30 mouse cellular contexts compared by ENCODE assay signal in genomic region chr13:78451333-78452070, GRCm38 (mm10).
A peak's percentile ranks its signal among the peaks of the same experiment; 100 is the strongest.
DNase-seq lines count a peak whose midpoint lies in the region; ATAC-seq and TF ChIP-seq lines count a peak whose summit lies in the region.
"Had no signal": no experiment of that assay in that cellular context is flagged by ENCODE, and none has a peak within 500 bp of the region (broad histone marks: within the 10 kb centered on the region; RNA-seq: fewer than 3 reads in every experiment).

No protein-coding gene starts in this region.

- no peak overlapping the region for H3K9ac ChIP-seq in forebrain, postnatal 0 days
- no peak overlapping the region for H3K9ac ChIP-seq in midbrain, embryonic 12.5 days (replicated peaks)
- H3K9ac ChIP-seq in midbrain, embryonic 15.5 days, result no peak overlapping the region
- no peak overlapping the region for H3K9ac ChIP-seq in forebrain, embryonic 12.5 days
- H3K9ac ChIP-seq: embryonic facial prominence, embryonic 12.5 days; heart, embryonic 15.5 days; limb, embryonic 12.5 days; liver, embryonic 15.5 days; lung, embryonic 14.5 days had no signal

- WGBS in forebrain, embryonic 10.5 days, result 34% methylated on average over 2 of the region's 2 CpGs
- WGBS in forebrain, postnatal 0 days, result 29% methylated on average over 2 of the region's 2 CpGs
- 33% methylated on average over 2 of the region's 2 CpGs for WGBS in midbrain, embryonic 12.5 days
- WGBS in midbrain, embryonic 15.5 days, result 37% methylated on average over 2 of the region's 2 CpGs
- WGBS in forebrain, embryonic 12.5 days, result 20% methylated on average over 2 of the region's 2 CpGs

- no peaks in the 10 kb centered on the region for H3K36me3 ChIP-seq in forebrain, embryonic 10.5 days (replicated peaks)
- no peaks in the 10 kb centered on the region for H3K36me3 ChIP-seq in forebrain, postnatal 0 days (ENCODE audit: insufficient read depth)
- no peaks in the 10 kb centered on the region for H3K36me3 ChIP-seq in midbrain, embryonic 12.5 days
- H3K36me3 ChIP-seq in midbrain, embryonic 15.5 days (replicated peaks), result no peaks in the 10 kb centered on the region
- no peaks in the 10 kb centered on the region for H3K36me3 ChIP-seq in forebrain, embryonic 12.5 days (replicated peaks)
- H3K36me3 ChIP-seq: embryonic facial prominence, embryonic 12.5 days; G1E; heart, embryonic 10.5 days; heart, embryonic 15.5 days; limb, embryonic 12.5 days; liver, embryonic 15.5 days had no signal

- TF ChIP-seq CTCF in forebrain, postnatal 0 days (IDR thresholded peaks at IDR 0.05; ENCODE audit: low read depth), result no peak

- H3K9me3 ChIP-seq in forebrain, embryonic 10.5 days, result no peaks in the 10 kb centered on the region
- H3K9me3 ChIP-seq in forebrain, postnatal 0 days (ENCODE audit: low read length), result no peaks in the 10 kb centered on the region
- no peaks in the 10 kb centered on the region for H3K9me3 ChIP-seq in midbrain, embryonic 12.5 days
- H3K9me3 ChIP-seq in midbrain, embryonic 15.5 days, result no peaks in the 10 kb centered on the region
- H3K9me3 ChIP-seq in forebrain, embryonic 12.5 days, result no peaks in the 10 kb centered on the region
- H3K9me3 ChIP-seq: embryonic facial prominence, embryonic 12.5 days; G1E; heart, embryonic 10.5 days; heart, embryonic 15.5 days; limb, embryonic 12.5 days; liver, embryonic 15.5 days had no signal

- peaks cover 23% of the 10 kb centered on the region for H3K27me3 ChIP-seq in forebrain, embryonic 10.5 days (ENCODE audit: poor library complexity, severe bottlenecking)
- no peaks in the 10 kb centered on the region for H3K27me3 ChIP-seq in forebrain, postnatal 0 days (ENCODE audit: insufficient read depth, low read length)
- no peaks in the 10 kb centered on the region for H3K27me3 ChIP-seq in midbrain, embryonic 12.5 days
- no peaks in the 10 kb centered on the region for H3K27me3 ChIP-seq in midbrain, embryonic 15.5 days (replicated peaks)
- H3K27me3 ChIP-seq in forebrain, embryonic 12.5 days, result 0 out of 2 replicates have a peak, but pooled peaks cover 3% of the 10 kb centered on the region
- H3K27me3 ChIP-seq: embryonic facial prominence, embryonic 12.5 days; heart, embryonic 15.5 days; limb, embryonic 12.5 days; liver, embryonic 15.5 days had no signal

- no peak overlapping the region for H3K4me2 ChIP-seq in forebrain, postnatal 0 days (ENCODE audit: low read depth)
- no peak overlapping the region for H3K4me2 ChIP-seq in midbrain, embryonic 12.5 days (replicated peaks)
- no peak overlapping the region for H3K4me2 ChIP-seq in midbrain, embryonic 15.5 days
- no peak overlapping the region for H3K4me2 ChIP-seq in forebrain, embryonic 12.5 days
- H3K4me2 ChIP-seq: embryonic facial prominence, embryonic 12.5 days; heart, embryonic 15.5 days; limb, embryonic 12.5 days; liver, embryonic 15.5 days; lung, embryonic 14.5 days had no signal

- no peak for ATAC-seq in forebrain, postnatal 0 days
- peak; percentile 32 for ATAC-seq in midbrain, embryonic 12.5 days (ENCODE audit: low FRiP score, low read depth)
- ATAC-seq in midbrain, embryonic 15.5 days (replicated peaks), result no peak
- ATAC-seq in forebrain, embryonic 12.5 days (ENCODE audit: low FRiP score), result peak; percentile 70; the same call in 1 of the 2 replicates
- ATAC-seq: intestine, embryonic 16.5 days; Patski had no signal

- peak overlapping the region; percentile 26; the same call in 1 of the 2 replicates for H3K27ac ChIP-seq in forebrain, embryonic 10.5 days
- H3K27ac ChIP-seq in forebrain, postnatal 0 days (ENCODE audit: low read depth, low read length), result no peak overlapping the region
- H3K27ac ChIP-seq in midbrain, embryonic 12.5 days (replicated peaks), result no peak overlapping the region
- H3K27ac ChIP-seq in midbrain, embryonic 15.5 days, result no peak overlapping the region
- H3K27ac ChIP-seq in forebrain, embryonic 12.5 days, result peak overlapping the region; percentile 56; the same call in 1 of the 2 replicates
- H3K27ac ChIP-seq: embryonic facial prominence, embryonic 12.5 days; heart, embryonic 10.5 days; heart, embryonic 15.5 days; kidney, postnatal 0 days; limb, embryonic 12.5 days; liver, embryonic 15.5 days; stomach, postnatal 0 days had no signal

- DNase-seq in forebrain, embryonic 10.5 days (ENCODE audit: extremely low spot score, low spot score), result no peak
- no peak for DNase-seq in forebrain, postnatal 0 days
- peak; percentile 35 for DNase-seq in retina, embryonic 14.5 days (ENCODE audit: low spot score)
- no peak for DNase-seq in urinary bladder, adult 2 months (ENCODE audit: low spot score)
- DNase-seq in urinary bladder, postnatal 14 days (ENCODE audit: low spot score), result no peak
- DNase-seq: adrenal gland, postnatal 10 days; cerebellum, adult 11-12 months; cerebellum, adult 9-11 months; embryo, embryonic 11 days; gastrocnemius, postnatal 14 days; heart, adult 11 months; kidney, adult 8-10 months; layer of hippocampus, adult 9-11 months; lung, embryonic 14.5 days; lung, postnatal 14 days; thymus, adult 2 months; thymus, postnatal 36 days had no signal

- no peak overlapping the region for H3K4me3 ChIP-seq in forebrain, embryonic 10.5 days
- no peak overlapping the region for H3K4me3 ChIP-seq in forebrain, postnatal 0 days (ENCODE audit: low read depth, low read length)
- H3K4me3 ChIP-seq in midbrain, embryonic 12.5 days, result no peak overlapping the region
- H3K4me3 ChIP-seq in midbrain, embryonic 15.5 days, result no peak overlapping the region
- no peak overlapping the region for H3K4me3 ChIP-seq in forebrain, embryonic 12.5 days (replicated peaks)
- H3K4me3 ChIP-seq: embryonic facial prominence, embryonic 12.5 days; heart, embryonic 10.5 days; heart, embryonic 15.5 days; limb, embryonic 12.5 days; liver, embryonic 15.5 days had no signal

- peaks cover 49% of the 10 kb centered on the region for H3K4me1 ChIP-seq in forebrain, embryonic 10.5 days
- H3K4me1 ChIP-seq in forebrain, postnatal 0 days (ENCODE audit: insufficient read depth), result peaks cover 3% of the 10 kb centered on the region; the same call in 1 of the 2 replicates
- peaks cover 13% of the 10 kb centered on the region for H3K4me1 ChIP-seq in midbrain, embryonic 12.5 days
- peaks cover 6% of the 10 kb centered on the region; the same call in 1 of the 2 replicates for H3K4me1 ChIP-seq in midbrain, embryonic 15.5 days
- peaks cover 11% of the 10 kb centered on the region for H3K4me1 ChIP-seq in forebrain, embryonic 12.5 days
- H3K4me1 ChIP-seq: heart, embryonic 10.5 days; heart, embryonic 15.5 days; liver, embryonic 15.5 days had no signal

Comparison
In these comparisons a context has a peak if more than half of its experiments do, and no peak if none do; other contexts are left out.
1. H3K27ac ChIP-seq: peak in forebrain, embryonic 10.5 days (single experiment) and forebrain, embryonic 12.5 days (single experiment); none in forebrain, postnatal 0 days (single experiment), midbrain, embryonic 12.5 days (single experiment) and midbrain, embryonic 15.5 days (single experiment).
2. ATAC-seq: peak in midbrain, embryonic 12.5 days (single experiment) and forebrain, embryonic 12.5 days (single experiment); none in forebrain, postnatal 0 days (single experiment) and midbrain, embryonic 15.5 days (single experiment).